Mouse (Mus musculus) neural tube, embryonic 13.5 days (tissue): Measurements from ENCODE around the gene Amh. TPM values are rescaled to one million over a fixed set of nuclear protein-coding genes. Genes with fewer than 3 reads are reported as not detected.
A peak's percentile ranks its signal among the peaks of the same experiment; 100 is the strongest.

Experiments
- ATAC-seq: fragments of 200-750 bp; cut with Nextera tagmentation; 2 replicates; pipeline ENCODE4 v1.8.0; 2017; ENCODE audit warnings: low read depth, mild to moderate bottlenecking, moderate TSS enrichment, moderate library complexity
- H3K27ac ChIP-seq: fragments of 300-500 bp; sonication (generic); replicated peaks from 2 replicates; pipeline ENCODE4 v1.5.1; 2015; ENCODE audit warnings: moderate library complexity, mild to moderate bottlenecking, inconsistent platforms
- H3K27me3 ChIP-seq: fragments of 300-500 bp; sonication (generic); 2 replicates; pipeline ENCODE4 v1.6.1; 2015; ENCODE audit warnings: mild to moderate bottlenecking, inconsistent platforms
- H3K36me3 ChIP-seq: fragments of 300-500 bp; sonication (generic); 2 replicates; pipeline ENCODE4 v1.6.1; 2015; ENCODE audit warnings: mild to moderate bottlenecking, inconsistent platforms
- H3K4me1 ChIP-seq: fragments of 300-500 bp; sonication (generic); replicated peaks from 2 replicates; pipeline ENCODE4 v1.6.1; 2015; ENCODE audit warnings: inconsistent platforms
- H3K4me2 ChIP-seq: fragments of 300-500 bp; sonication (generic); 2 replicates; pipeline ENCODE4 v1.6.1; 2015; ENCODE audit warnings: inconsistent platforms, mild to moderate bottlenecking, moderate library complexity
- H3K4me3 ChIP-seq: fragments of 300-500 bp; sonication (generic); 2 replicates; pipeline ENCODE4 v1.5.1; 2015; ENCODE audit warnings: mild to moderate bottlenecking, inconsistent platforms
- H3K9ac ChIP-seq: fragments of 300-500 bp; sonication (generic); 2 replicates; pipeline ENCODE4 v1.6.1; 2015; ENCODE audit warnings: moderate library complexity, mild to moderate bottlenecking, inconsistent platforms
- H3K9me3 ChIP-seq: fragments of 300-500 bp; sonication (generic); 2 replicates; pipeline ENCODE4 v1.6.1; 2016; ENCODE audit warnings: inconsistent platforms
- WGBS: fragments of 180-500 bp; shearing (Covaris S2); methylation state at CpG from one replicate; pipeline ENCODE4 v1.1.7; 2015; 5-methylcytosine and 5-hydroxymethylcytosine counted together
- polyA plus RNA-seq: library from polyadenylated mRNA; unstranded; fragments of >200 nt; fragmentation: Nextera tagmentation; extraction: Ambion mirVana; gene quantifications from 2 replicates; pipeline ENCODE4 v1.2.1, GENCODE M21; 2015

Gene Amh
- polyA plus RNA-seq, 1 experiment from 2014 or later: 0.11 TPM

DNA sequence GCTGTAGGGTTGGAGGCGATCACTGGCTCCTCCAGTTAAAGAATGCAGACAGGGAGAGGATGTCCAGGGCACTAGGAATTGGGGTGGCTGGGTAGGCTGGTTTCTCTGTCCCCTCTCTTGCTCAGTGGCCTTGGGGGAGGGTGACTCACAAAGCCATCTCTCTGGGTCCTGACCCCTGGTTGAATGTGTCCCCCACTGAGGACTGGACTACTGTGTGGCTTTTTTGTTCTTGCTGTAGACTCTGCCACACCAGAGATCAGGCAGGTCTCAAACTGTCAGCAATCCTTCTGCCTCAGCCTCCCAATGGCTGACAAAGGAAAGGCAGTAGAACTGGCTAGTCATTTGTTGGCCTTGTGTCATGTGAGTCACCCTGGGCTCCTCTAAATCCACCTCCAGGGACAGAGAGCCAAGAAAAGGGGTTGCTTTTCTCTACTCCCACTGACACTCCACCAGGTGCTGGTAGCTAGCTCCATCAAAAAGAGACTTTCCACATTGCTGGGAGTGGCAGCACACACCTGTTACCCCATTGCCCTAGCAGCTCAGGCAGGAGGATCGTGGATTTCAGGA is 33.4 kb downstream of the Amh start:
- Histone ChIP-seq H3K4me1 (peaks cover 13% of the 10 kb centered on the region; the same call in 1 of the 2 replicates), H3K36me3 (peaks cover 10% of the 10 kb centered on the region; the same call in 1 of the 2 replicates), H3K27ac (no peak overlapping the region), H3K4me2 (no peak overlapping the region), H3K9me3 (no peaks in the 10 kb centered on the region; the same call in 1 of the 2 replicates), H3K27me3 (peaks cover 54% of the 10 kb centered on the region), H3K9ac (no peak overlapping the region), H3K4me3 (no peak overlapping the region)
- WGBS: 76% methylated on average over 2 of the region's 2 CpGs
- ATAC-seq: no peak

DNA sequence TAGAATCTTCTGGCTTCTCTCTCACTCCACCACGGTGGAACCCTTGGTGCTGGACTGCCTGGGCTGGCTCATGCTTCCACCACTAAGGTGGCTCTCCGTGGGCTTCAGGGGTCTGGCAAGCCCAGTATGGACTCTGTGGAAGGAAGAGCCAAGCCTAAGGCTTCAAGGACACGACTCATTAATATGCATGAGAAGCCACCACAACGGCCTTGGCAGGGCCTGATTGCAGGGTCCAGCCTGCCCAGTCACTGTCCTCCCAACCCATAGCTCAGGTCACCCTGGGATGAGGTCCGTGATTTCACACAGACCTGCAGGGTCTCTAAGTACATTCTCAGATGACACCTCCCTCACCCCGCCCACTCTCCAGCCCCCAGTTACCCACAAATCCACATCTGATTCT is 34.8 kb downstream of the Amh start:
- 55% methylated on average over 6 of the region's 6 CpGs for WGBS
- Histone ChIP-seq H3K27ac (no peak overlapping the region), H3K9ac (no peak overlapping the region), H3K4me3 (no peak overlapping the region), H3K4me2 (no peak overlapping the region), H3K4me1 (peaks cover 23% of the 10 kb centered on the region), H3K36me3 (no peaks in the 10 kb centered on the region), H3K27me3 (peaks cover 54% of the 10 kb centered on the region), H3K9me3 (no peaks in the 10 kb centered on the region)
- ATAC-seq: no peak

DNA sequence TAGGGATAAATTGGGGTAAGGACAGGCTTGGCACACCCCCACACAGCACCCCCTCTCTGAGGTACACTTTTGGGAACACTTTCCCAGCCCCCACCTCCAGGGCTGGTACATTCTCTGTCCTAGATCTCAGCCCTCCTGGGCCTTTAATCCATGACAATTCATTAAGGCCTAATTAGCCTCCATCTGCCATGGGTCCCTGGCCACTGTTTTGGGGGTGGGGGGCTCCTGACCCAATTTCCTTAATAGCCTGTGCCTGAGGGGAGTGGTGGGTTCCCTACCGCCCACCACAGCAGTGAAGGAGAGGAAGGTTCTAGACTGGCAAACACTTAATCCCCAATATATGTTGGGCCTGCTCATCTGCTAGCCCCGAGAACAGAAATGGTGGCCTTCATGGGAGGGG is 36.6 kb downstream of the Amh start:
- Histone ChIP-seq H3K9ac (no peak overlapping the region), H3K4me1 (peaks cover 13% of the 10 kb centered on the region), H3K4me3 (no peak overlapping the region), H3K9me3 (no peaks in the 10 kb centered on the region), H3K27me3 (peaks cover 47% of the 10 kb centered on the region), H3K4me2 (no peak overlapping the region), H3K27ac (no peak overlapping the region), H3K36me3 (no peaks in the 10 kb centered on the region)
- WGBS: 69% methylated on average over 2 of the region's 2 CpGs
- ATAC-seq: no peak

DNA sequence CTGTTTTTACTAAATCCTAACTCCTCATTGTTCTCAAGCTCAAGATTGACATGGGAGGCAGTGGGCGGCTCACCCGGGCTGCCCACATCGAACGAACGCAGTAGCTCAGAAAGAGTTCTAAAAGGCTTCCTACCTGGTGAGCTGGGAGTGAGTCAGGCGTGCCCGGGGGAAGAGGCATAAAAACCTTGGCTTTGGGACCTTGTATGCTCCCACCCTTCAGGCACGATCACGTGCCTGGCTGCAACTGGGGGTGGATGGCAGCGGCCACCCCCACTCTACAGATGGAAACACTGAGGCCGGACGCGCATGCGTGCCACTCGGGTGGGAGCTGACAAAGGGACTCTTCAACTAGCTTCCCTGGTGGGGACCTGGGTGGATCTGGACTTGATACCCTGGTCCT is 37.3 kb downstream of the Amh start:
- Histone ChIP-seq H3K4me2 (no peak overlapping the region), H3K9ac (no peak overlapping the region), H3K4me3 (no peak overlapping the region), H3K9me3 (no peaks in the 10 kb centered on the region), H3K36me3 (no peaks in the 10 kb centered on the region), H3K27me3 (peaks cover 47% of the 10 kb centered on the region), H3K4me1 (peaks cover 13% of the 10 kb centered on the region), H3K27ac (no peak overlapping the region)
- WGBS: 79% methylated on average over 15 of the region's 15 CpGs
- no peak for ATAC-seq

DNA sequence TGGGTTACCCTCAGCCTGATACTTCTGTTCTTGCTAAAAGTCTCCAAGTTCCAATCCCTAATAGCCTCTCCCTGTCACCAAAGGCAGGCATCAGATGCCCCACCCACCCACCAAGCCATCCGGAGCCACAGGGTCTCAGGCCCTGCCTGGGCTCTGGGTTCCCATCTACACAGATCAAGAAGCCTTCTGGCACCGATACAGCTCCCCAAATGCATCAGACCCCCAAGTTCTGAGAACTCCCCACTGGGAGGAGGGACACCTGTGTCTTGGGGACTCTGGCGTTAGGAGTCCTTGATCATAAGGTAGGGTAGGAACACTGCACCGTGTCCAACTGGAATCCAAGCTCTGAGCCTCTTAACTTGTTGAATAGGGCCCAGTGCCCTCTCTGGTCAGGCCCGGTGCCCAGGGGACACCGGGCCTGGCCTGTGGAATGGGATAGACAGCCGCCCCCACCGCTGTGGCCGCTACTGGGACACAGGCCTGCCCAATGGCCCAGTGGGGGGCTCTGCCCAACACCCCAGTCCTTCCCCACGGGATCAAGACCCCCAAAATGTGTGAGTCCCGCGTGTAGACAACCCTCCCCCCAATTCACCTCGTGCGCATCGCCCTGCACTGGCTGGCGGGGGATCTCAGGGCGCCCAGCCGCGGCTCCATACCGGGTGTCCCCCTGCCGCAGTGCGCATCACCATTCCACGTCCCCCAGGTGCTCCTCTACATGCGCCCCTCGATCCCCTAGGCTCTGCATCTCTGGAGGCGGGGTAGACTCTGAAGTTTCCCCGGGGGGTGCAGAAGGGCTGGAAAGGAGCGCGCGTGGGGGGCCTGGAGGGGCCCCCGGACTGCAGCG is 38.3 kb downstream of the Amh start:
- no peak overlapping the region for H3K27ac ChIP-seq
- H3K4me2 ChIP-seq: peak overlapping the region; percentile 67
- no peaks in the 10 kb centered on the region for H3K36me3 ChIP-seq
- peak overlapping the region; percentile 66 for H3K9ac ChIP-seq
- WGBS: 8% methylated on average over 32 of the region's 32 CpGs
- ATAC-seq: peak; percentile 17; the same call in 1 of the 2 replicates
- peaks cover 47% of the 10 kb centered on the region for H3K27me3 ChIP-seq
- peaks cover 13% of the 10 kb centered on the region for H3K4me1 ChIP-seq
- no peaks in the 10 kb centered on the region for H3K9me3 ChIP-seq
- peak overlapping the region; percentile 46 for H3K4me3 ChIP-seq

DNA sequence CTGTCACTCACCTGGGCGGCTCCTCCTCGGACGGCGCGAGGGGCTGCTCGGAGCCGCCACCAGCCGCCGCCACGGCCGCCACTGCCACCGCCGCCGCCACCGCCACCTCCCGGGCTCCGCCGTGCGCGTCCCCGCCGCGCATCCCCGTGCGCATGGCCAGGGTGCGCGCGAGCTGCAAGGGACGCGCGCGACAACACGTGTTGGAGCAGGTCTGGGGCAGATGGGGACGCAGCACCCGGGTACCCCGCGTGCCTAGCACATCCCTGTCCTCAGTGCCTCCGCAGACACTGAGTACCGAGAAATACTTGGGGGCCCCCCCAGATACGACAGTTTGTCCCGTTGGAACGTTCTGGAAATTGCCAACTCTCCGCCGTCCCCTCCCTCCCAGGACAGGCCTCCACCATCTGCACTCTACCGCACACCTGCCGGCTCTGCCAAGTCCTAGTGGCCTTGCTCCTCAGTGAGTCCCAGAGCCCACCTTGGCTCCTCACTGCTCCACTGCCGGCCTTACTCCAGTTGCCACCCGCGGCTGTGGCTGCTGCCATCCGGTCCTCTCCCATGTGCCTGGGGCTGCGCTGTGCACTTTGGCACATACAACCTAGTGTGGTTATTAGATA is 39.0 kb downstream of the Amh start, which contains the start of gene Lingo3:
Gene Lingo3, minus strand, starts transcription at position 109 of the 617 bp plus-strand sequence.
- Histone ChIP-seq H3K27me3 (peaks cover 47% of the 10 kb centered on the region), H3K4me2 (peak within 1 kb of the TSS; percentile 67), H3K27ac (no peak within 1 kb of the TSS), H3K9ac (peak within 1 kb of the TSS; percentile 66), H3K4me3 (peak within 1 kb of the TSS; percentile 46), H3K9me3 (no peaks in the 10 kb centered on the region), H3K4me1 (peaks cover 13% of the 10 kb centered on the region), H3K36me3 (no peaks in the 10 kb centered on the region)
- peak; percentile 10; the same call in 1 of the 2 replicates for ATAC-seq
- 4% methylated on average over 51 of the region's 51 CpGs for WGBS

DNA sequence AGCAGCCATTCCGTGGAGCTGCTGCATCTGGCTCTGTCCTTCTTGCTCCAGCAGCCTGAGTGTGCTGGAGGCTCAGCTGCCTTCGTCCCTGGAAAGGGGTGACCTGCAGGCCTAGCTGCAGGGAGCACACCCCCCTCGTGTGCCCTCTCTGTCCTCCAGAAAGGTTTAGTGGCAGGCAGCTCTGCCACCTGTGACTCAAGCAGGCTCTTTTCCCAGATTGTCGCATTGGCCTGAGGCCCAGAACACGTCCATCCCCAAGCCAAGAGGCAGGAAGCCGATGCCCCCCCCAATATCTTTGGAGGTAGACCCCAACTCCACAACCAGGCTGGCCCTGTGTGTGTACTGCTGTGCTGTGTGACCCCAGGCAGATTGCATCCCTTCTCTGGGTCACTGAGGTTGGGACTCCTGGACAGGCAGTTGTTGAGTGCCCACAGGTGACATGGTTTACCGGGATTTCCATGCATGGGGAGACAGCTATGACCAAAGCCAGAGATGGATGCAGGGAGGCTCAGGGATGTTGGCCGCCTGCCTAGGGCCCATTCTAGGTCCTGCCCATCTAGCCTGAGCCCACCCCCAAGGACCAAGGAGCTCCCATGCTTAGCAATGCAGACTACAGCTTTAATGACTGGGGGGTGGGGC is 40.1 kb downstream of the Amh start:
- no peaks in the 10 kb centered on the region for H3K9me3 ChIP-seq
- H3K4me1 ChIP-seq: peaks cover 13% of the 10 kb centered on the region
- no peak overlapping the region for H3K9ac ChIP-seq
- no peak for ATAC-seq
- no peak overlapping the region for H3K4me3 ChIP-seq
- 68% methylated on average over 8 of the region's 8 CpGs for WGBS
- no peak overlapping the region for H3K27ac ChIP-seq
- 0 out of 2 replicates have a peak, but pooled peaks cover 1% of the 10 kb centered on the region for H3K36me3 ChIP-seq
- H3K4me2 ChIP-seq: no peak overlapping the region
- H3K27me3 ChIP-seq: peaks cover 47% of the 10 kb centered on the region

DNA sequence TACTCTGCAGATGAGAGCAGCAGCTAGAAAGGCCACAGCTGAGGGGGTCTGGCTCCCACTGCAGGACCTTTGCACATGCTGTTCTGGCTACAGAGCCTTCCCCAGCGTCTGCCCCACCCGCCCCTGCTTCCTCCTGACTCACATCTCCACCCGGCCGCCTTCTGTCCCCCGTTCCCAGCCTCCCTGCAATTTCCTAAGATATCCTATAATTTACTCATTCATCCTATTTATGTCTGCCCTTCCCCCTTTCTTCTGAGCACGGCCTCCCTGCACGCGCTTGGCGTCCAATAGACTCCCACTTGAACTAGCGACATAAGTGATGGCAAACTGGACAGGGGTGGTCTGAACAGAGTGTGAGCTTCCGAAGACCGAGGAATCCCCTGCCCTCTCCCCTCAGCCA is 40.7 kb downstream of the Amh start:
- WGBS: 73% methylated on average over 12 of the region's 12 CpGs
- H3K4me3 ChIP-seq: no peak overlapping the region
- H3K9me3 ChIP-seq: no peaks in the 10 kb centered on the region
- peaks cover 13% of the 10 kb centered on the region for H3K4me1 ChIP-seq
- peaks cover 41% of the 10 kb centered on the region for H3K27me3 ChIP-seq
- H3K4me2 ChIP-seq: no peak overlapping the region
- H3K27ac ChIP-seq: no peak overlapping the region
- 0 out of 2 replicates have a peak, but pooled peaks cover 7% of the 10 kb centered on the region for H3K36me3 ChIP-seq
- ATAC-seq: no peak
- 0 out of 2 replicates have a peak overlapping the region, but pooled peaks have one; percentile 3 for H3K9ac ChIP-seq

DNA sequence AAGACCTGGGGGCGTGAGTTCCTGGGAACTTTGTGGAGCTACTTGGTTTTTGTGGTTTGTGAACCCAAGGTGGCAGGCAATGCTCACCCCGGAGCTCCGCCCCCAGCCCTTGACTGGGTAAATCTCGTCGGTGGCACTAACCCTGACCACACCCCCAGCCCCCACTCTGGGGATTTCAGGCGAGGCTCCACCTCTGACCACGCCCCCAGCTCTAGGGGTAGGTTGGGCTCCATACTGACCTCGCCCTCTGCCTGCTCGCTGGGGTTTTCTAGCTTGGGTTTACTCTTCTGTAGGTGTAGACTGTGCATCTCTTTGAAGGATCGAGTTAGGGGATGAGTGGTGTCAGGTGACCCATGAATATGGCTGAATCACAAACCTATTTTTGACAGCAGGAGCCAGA is 43.5 kb downstream of the Amh start:
- peaks cover 14% of the 10 kb centered on the region for H3K4me1 ChIP-seq
- no peak overlapping the region for H3K4me3 ChIP-seq
- H3K9ac ChIP-seq: no peak overlapping the region
- H3K27ac ChIP-seq: no peak overlapping the region
- no peak for ATAC-seq
- no peak overlapping the region for H3K4me2 ChIP-seq
- 14% methylated on average over 10 of the region's 10 CpGs for WGBS
- H3K9me3 ChIP-seq: no peaks in the 10 kb centered on the region
- H3K27me3 ChIP-seq: peaks cover 24% of the 10 kb centered on the region
- H3K36me3 ChIP-seq: peaks cover 33% of the 10 kb centered on the region

DNA sequence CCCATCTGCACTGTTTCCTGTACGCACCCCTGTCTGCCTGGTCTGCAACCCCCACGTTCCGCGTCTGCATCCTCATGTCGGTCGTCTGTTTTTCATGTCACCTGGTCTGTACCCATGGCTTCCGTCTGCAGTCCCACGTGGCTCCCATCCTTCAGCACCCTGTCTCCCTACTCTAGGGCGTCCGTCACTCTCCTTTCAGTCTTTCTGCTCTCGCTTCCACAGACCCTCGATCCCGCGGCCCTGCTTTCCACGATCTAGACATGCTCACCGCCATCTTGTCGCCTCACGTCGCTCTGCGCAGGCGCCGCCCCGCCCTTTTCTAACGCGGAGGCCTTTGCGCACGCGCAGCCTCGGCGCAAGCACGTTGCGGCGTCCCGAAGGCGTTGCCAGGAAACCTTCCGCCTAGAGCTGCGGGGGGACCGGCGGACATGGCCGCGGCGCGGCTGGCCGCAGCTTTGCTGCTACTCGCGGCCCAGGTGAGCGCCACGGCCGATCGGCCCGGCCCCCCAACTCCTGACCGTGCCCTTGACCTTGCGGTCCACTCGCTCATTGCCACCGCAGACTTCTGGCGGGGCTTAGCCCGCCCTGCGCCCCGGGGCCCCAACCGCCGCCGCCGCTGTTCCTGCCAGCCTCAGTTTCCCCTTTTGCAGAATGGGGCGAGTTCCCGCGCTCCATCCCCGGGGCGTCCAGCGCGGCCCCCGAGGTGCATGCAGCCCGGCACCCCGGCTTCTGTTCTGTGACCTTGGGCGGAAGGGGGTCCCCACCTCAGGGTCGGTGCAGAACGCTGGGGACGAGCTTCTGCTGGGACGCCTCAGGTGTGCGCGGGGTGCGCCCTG is 50.1 kb downstream of the Amh start, which contains the start of the genes Lsm7 and Sppl2b:
Gene Lsm7, minus strand, starts transcription at position 297 of the 836 bp plus-strand sequence.
Gene Sppl2b, plus strand, starts transcription at position 363 of the 836 bp plus-strand sequence.
- peak within 1 kb of the TSS; percentile 91 for H3K9ac ChIP-seq
- H3K27ac ChIP-seq: peak within 1 kb of the TSS; percentile 65
- ATAC-seq: peak; percentile 77
- H3K36me3 ChIP-seq: peaks cover 34% of the 10 kb centered on the region
- H3K4me1 ChIP-seq: peaks cover 49% of the 10 kb centered on the region
- H3K9me3 ChIP-seq: no peaks in the 10 kb centered on the region
- H3K27me3 ChIP-seq: no peaks in the 10 kb centered on the region
- under 1% methylated on average over 81 of the region's 81 CpGs for WGBS
- peak within 1 kb of the TSS; percentile 99 for H3K4me2 ChIP-seq
- H3K4me3 ChIP-seq: peak within 1 kb of the TSS; percentile 76

DNA sequence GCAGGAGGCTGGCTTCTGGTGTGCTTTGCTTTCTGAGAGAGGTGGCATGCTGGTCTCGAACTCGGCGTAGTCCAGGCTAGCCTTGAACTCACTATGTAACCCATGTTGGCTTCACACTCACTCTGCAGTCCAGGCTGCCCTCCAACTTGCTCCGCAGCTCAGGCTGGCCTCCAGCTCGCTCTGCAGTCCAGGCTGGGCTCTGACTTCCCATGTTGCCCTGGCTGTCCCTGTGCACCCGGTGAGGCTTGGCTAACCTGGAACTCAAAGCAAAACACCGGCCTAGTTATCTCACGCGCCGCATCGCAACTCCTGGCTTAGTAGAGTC is 50.7 kb downstream of the Amh start:
- H3K4me1 ChIP-seq: peaks cover 49% of the 10 kb centered on the region

More for the DNA sequence above, 50.7 kb downstream of the Amh start:
- Histone ChIP-seq H3K9ac (peak overlapping the region; percentile 91), H3K27ac (no peak overlapping the region), H3K36me3 (peaks cover 28% of the 10 kb centered on the region), H3K9me3 (no peaks in the 10 kb centered on the region), H3K27me3 (no peaks in the 10 kb centered on the region), H3K4me2 (peak overlapping the region; percentile 99), H3K4me3 (peak overlapping the region; percentile 76)
- no peak for ATAC-seq
- 24% methylated on average over 11 of the region's 11 CpGs for WGBS
